Mouse (Mus musculus): ENCODE data around the gene Pi16.
"Not testable (repeated sequence)": the region's sequence is repeated elsewhere in the genome, so short reads cannot be mapped to it uniquely, and the experiment has no call there.

Pi16 gene

GRCm38 (mm10) chr17:29330671-29331410 lies 13.4 kb downstream of the Pi16 start:
- no peak for DNase-seq (ENCODE audit: low spot score)

- DNase-seq (ENCODE audit: low spot score) = no peak
Measured at GRCm38 (mm10) chr17:29332186-29332685, 14.8 kb downstream of the Pi16 start.

GRCm38 (mm10) chr17:29336266-29336990 lies 18.9 kb downstream of the Pi16 start:
- DNase-seq (ENCODE audit: low spot score) = no peak

DNA sequence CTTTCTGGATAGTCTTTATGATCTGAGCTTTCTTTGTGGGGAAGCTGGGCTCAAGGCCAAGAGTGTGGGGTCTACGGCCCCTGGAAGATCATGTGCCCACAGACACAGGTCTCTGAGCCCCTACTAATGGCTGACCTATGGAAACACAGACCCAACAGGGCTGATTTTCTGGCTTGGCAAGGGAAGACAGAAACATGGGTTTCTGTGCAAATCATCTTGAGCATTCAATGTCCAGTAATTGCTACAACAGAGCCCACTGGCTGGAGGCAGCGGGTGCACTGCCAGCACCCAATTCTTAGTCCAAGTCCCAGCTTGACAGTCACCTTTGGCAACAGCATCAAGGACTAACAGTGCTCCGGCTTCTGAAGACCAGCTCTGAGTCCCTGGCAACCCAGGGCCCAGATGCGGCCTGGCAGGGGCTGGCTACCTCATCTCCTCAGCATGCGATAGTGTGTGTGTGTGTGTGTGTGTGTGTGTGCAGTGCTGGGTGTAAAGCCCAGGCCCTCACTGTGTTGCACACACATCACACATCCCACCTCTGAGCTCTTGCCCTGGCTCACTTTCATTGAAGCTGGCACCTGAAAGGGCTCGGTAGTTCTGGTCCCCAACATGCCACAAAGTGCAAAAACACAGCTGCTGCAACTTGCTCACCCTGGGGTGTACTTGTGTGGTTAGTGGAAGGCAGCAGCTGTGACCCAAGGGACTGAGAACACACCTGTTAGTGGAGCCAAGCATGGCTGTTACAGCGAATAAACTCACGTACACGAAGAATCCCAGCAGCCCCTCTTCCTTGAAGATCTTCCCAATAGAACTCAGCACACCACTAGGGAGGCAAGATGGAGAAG lies 20.7 kb downstream of the Pi16 start:
- no peak for DNase-seq (ENCODE audit: low spot score)

GRCm38 (mm10) chr17:29339170-29339768 lies 21.8 kb downstream of the Pi16 start:
- no peak for DNase-seq (ENCODE audit: low spot score)

DNA sequence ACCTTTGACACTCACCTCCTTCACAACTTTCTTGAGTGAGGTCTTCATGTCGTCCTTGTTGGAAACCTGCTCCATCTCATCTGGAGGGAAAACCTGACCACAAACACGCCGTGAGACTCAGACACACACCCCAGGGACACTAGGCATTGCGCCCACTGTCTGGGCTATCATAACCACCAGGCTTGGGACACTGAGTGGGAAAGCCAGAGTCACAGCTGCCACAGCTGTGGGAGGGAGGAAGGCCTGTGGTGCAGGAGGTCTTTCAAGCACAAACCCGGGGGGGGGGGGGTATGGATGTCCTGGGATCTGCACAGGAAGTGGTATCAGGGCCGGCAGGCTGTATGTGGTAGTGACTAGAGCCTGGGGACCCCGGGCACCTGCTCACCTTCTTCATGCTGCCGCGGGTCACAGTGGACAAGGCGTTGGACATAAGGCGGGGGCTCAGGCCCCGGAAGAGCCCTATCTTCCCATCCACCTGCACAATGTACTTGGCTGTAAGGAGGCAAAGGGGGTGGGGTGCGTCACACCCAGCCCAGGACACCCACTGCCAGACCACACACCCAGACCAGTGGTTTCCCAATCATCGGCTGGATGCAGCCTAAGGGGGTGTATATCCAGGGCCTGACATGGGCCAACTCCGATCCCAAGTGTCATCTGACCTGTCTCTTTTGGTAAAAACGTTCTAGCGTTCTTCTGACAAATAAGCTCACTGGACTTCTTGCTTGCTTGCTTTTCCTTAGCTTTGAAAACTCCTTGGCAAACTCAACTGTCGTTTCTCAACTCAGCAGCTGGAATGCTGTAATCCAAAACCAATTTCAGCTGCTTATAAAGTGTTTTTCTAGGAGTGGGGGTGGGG lies 23.2 kb downstream of the Pi16 start:
- DNase-seq (ENCODE audit: low spot score) = no peak

DNA sequence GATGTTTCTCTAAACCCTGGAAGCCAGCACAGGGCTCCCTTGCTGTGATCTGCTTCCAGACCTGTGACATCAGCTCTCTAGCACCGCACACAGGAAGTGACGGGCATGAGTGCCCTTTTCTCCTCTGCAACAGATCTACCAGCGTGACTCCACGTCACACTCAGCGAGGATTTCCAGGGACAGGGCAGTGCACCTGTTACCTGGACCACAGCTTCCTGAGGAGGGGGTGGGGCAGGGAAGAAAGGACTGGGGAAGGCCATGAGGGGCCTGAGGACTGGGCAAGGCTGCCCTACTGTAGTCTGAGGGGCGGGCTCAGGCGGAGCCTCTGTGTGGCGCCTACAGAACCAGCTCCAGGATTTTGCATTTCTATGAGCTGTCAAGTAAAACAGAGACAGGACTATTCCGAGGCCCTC lies 24.1 kb downstream of the Pi16 start:
- no peak for DNase-seq (ENCODE audit: low spot score)

DNA sequence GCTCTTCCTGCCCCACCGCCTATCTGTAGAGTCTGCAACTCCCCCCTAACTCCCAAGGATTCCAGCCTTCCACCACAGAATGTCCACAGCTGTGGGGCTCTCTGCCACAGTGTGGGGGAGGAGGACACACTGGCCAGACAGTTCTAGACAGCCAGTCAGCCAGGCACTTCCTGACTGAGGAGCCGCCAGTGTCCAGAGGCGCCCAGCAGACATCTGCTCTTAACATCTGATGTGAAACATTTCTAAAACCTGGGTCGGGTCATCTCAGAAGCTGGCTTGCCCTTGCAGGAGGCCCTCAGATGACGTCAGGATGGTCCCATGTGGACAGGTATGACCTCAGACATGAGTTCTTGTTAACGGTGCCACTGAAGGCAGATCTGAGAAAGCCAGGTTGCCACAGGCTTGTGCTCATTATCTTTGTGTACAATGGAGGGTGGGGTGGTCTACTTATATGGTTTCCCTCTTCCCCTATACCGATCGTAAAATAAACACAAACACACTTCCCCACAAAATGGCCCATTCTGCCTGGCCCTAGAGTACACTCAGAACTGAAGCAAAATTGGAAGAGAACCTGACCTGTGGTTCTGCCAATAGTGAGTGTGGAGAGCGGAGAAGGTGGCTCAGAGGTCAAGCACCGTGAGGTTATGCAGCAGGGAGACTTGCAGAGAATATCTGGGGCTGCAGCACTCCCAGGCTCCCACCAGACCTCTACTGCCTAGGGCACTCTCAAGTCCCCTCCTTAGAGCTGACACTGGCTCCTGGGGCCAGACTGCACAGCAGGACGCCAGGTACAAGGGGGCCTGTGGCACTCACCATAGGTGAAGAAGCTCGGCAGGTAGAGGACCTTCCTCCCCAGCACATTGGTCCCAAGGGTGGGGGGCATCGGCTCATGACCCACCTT lies 24.8 kb downstream of the Pi16 start:
- DNase-seq (ENCODE audit: low spot score) = peak; percentile 64

- no peak for DNase-seq (ENCODE audit: low spot score)
Measured at GRCm38 (mm10) chr17:29343241-29343640, 25.8 kb downstream of the Pi16 start.

- DNase-seq (ENCODE audit: low spot score) = no peak
Measured at GRCm38 (mm10) chr17:29345272-29345671, 27.8 kb downstream of the Pi16 start.

DNA sequence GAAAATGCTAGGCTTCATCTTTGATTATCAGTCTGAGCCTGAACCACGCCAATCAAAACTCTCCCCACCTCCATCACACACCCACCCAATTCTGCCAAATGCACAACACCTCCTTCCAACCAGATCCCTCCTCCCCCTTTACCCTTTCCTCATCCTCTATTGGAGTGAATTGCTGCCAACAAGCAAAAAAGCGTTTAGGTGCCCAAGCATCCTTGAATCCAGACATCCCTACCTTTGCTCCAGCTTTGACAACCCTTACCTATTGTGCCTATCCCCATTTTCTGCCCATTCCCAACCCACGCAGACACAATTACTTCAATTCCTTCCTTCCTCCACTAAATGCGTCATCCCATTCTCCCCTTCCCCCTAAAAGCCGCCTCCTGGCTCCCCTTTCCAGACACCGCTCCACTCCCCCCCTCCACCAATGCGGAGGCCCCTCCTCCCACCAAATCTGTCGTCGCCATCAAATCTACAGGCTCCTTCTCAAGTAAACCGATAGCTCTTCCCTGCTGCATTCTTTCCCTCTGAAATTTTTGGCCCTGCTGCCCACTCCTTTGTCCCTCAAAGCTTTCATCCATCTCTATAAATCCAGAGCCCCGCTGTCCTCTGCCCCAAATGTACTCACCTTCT lies 29.1 kb downstream of the Pi16 start:
- no peak for DNase-seq (ENCODE audit: low spot score)

DNA sequence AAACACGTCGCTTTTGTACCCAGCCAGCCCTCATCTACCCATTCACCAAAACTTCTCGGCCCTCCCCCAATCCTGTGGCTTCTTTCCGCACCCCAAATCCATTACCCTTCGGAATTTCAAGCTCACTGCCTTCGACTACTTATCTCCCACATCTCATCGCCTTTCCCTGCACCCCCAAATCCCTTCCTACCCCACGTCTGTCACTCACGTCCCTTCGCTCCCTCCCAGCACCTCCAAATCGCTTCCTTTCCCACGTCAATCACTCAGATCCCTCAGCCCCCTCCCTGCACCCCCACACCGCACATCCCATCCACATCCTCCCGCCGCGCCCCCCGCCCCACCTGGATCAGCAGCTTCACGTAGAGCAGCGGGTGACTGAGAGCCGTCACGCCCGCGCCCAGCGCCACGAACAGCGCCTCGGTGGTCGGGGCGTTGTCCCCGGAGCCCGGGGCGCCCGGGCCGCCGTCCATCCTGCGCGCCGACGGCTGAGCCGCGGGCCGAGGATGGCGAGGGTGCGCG lies 29.7 kb downstream of the Pi16 start:
- DNase-seq (ENCODE audit: low spot score) = no peak

DNA sequence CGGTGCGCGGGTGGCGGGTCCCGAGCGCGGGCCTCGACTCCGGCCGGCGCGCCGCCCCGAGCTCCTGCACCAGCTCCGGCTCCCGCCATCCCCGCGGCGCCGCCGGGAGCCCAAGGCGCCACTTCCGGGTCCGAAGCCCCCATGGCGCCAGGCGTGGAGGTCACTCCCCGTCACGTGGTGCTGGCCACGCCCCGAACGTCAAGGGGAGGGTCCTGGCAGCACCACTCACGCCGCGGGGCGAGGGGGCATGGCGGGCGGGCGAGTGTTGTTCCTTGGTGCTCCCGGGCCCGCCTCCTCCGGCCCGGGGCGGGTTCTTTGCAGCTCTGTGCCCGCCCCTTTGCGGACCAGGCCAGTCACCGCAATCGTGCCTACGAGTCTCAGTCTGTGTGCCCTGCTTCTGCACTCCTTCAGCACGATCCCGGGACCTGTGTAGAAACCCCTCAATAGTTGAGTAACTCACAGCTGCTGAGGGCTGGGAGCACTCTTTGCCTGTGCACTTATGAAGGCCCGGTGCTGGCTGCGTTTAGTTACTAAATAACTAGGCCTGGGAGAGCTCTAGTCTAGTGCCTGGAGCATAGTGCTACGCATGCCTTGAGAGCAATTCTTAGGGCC lies 30.3 kb downstream of the Pi16 start, which contains the start of gene Mtch1:
Gene Mtch1, minus strand, starts transcription at position 290 of the 612 bp plus-strand sequence.
- peak; percentile 100 for DNase-seq (ENCODE audit: low spot score)

GRCm38 (mm10) chr17:29348996-29349395 lies 31.5 kb downstream of the Pi16 start:
- no peak for DNase-seq (ENCODE audit: low spot score)

- DNase-seq (ENCODE audit: low spot score) = not testable (repeated sequence)
Measured at GRCm38 (mm10) chr17:29351056-29351455, 33.6 kb downstream of the Pi16 start.

GRCm38 (mm10) chr17:29355461-29355840 lies 38.0 kb downstream of the Pi16 start:
- no peak for DNase-seq (ENCODE audit: low spot score)

DNA sequence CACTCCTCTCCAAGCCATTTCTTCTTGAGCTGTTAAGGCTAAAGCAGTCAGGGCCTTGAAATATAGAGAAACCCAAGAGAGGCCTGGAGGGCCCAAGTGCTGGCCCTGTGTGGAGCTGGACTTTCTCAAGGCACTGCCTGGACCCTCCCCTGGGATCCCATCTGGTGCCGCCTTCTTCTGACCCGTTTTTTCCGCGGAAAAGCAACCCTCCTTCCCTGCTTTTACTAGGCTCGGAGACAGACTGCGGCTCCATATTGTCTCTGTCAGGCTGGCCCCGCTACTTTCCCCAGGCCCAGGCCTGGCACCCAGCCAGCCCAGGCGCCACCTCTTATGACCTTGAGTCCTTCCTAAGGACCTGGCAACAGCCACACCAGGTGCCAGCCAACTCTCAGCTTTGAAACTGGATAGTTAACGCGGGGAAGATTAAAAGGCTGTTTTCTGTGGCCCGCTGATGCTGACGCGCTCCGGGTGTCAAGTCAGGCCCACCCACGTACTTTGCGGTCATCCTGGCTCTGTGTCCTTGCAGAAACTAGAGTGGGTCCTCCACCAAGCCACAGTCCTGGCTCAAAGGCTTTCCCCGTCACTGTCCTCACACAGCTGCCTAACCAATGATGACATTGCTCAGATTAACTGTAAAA lies 38.5 kb downstream of the Pi16 start:
- DNase-seq (ENCODE audit: low spot score) = peak; percentile 77

DNA sequence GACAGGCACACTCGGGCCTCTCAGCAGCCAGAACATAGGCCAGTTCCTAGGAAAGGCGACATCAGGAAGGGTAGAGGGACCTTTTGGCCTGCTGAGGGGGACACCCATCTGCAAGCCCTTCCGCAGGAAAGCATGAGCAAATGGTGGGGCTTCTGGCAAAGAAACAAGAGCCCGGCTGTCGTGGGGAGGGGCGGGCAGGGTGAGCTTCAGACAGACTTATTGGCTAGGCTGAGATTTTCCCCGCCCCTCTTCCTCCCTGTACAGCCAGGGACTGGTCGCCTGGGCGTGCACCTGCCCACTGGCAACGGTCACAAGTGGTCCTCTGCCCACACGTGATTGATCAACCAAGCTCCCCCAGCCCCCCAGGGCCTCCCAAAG lies 39.0 kb downstream of the Pi16 start:
- DNase-seq (ENCODE audit: low spot score) = peak; percentile 68
